Mouse (Mus musculus): ENCODE results near the gene Med19.
"Not testable (repeated sequence)": the region's sequence is repeated elsewhere in the genome, so short reads cannot be mapped to it uniquely, and the experiment has no call there.

The Med19 gene

GRCm38 (mm10) chr2:84716423-84717355 is 38.5 kb downstream of the Med19 start:
- no peak for DNase-seq (ENCODE audit: low read depth in 2 of 2, low spot score in 2 of 2)

DNA sequence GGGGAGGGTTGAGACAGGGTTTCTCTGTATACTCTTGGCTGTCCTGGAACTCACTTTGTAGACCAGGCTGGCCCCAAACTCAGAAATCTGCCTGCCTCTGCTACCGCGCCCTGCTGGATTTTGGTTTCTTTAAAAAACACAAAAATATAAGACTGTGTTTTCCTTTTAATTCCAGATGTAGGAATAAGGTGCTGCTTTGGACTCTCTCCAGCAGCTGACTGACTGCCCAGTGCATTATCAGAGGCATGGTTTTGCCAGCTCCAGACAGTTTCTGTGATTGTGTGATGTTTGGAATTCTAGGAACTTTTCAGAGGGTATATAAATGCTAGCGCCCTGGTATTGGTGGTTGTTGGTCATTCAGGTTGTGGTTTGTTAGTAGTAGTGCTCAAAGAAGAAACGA is 39.2 kb downstream of the Med19 start:
- DNase-seq (ENCODE audit: low read depth in 2 of 2, low spot score in 2 of 2): no peak

DNA sequence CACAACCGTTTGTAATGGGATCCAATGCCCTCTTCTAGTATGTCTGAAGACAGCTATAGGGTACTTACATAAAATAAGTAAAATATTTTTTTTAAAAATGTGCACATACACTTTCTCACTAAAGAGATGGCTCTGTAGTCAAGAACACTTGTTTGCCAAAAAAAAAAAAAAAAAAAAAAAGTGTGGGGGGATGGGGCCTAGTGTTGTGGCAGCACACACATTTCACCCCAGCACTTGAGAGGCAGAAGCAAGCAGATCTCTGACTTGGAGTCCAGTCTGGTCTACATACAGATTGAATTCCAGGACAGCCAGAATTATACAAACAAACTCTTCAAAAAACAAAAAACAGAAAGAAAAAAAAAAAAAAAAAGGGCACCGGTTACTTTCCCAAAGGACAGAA is 42.5 kb downstream of the Med19 start:
- DNase-seq (ENCODE audit: low read depth in 2 of 2, low spot score in 2 of 2): no peak

GRCm38 (mm10) chr2:84721182-84721581 is 43.0 kb downstream of the Med19 start:
- no peak for DNase-seq (ENCODE audit: low read depth in 2 of 2, low spot score in 2 of 2)

DNA sequence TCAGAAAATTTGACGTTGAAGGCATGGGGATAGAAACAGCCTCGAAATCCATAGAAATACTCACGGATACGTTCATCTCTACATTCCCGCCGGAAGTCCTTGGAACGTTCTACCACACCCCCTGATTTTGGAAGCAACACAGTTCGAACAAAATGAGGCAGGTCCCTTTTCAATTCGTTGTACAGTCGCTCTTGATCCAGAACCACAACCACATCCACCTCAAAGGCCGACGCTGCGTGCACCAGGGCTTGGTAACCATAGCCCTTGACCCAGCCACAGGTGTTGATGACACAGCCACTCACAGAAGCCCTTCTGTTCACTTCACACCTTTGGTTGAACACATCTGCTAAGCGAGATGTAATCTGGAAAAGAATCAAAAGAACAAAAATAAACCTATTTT is 45.7 kb downstream of the Med19 start:
- no peak for DNase-seq (ENCODE audit: low read depth in 2 of 2, low spot score in 2 of 2)

GRCm38 (mm10) chr2:84725770-84726169 is 47.6 kb downstream of the Med19 start:
- no peak for DNase-seq (ENCODE audit: low read depth in 2 of 2, low spot score in 2 of 2)

- DNase-seq (ENCODE audit: low read depth in 2 of 2, low spot score in 2 of 2): no peak
These were observed 48.5 kb downstream of the Med19 start for GRCm38 (mm10) chr2:84726716-84727115.

GRCm38 (mm10) chr2:84727172-84727858 is 49.1 kb downstream of the Med19 start, which contains the start of gene Clp1:
Gene Clp1, minus strand, starts transcription at chr2:84727350.
- DNase-seq (ENCODE audit: low read depth in 2 of 2, low spot score in 2 of 2): peak; percentile 87 to 90

DNA sequence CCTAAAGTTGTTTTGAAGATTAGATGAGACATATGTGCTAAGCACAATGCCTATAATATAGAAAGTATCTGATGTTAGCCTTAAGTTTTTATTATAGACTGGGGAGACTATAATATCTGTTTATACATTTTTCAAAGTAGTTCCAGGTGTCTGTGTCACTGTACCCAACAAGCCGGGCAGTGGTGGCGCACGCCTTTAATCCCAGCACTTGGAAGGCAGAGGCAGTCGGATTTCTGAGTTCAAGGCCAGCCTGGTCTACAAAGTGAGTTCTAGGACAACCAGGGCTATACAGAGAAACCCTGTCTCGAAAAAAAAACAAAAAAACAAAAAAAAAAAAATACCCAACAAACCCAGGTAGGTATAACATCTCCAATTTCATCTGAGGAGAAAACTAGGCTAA is 50.0 kb downstream of the Med19 start:
- not testable (repeated sequence) for DNase-seq (ENCODE audit: low read depth in 2 of 2, low spot score in 2 of 2)

GRCm38 (mm10) chr2:84731206-84731605 is 53.0 kb downstream of the Med19 start:
- DNase-seq (ENCODE audit: low read depth in 2 of 2, low spot score in 2 of 2): no peak

DNA sequence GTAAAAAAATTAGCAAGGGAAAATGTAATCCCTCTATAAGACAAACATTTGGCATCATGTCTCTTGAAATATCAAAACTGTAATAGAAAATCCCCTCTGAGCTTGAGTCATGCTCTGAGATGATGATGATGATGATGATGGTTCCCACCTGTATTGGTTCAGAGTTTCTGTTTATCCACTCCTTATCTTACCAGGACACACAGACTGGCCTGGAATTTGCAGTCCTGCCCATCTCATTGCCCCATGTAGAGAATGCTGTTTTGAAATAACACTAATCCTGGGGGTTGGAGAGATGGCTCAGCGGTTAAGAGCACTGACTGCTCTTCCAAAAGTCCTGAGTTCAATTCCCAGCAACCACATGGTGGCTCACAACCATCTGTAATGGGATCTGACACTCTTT is 54.2 kb downstream of the Med19 start:
- no peak for DNase-seq (ENCODE audit: low read depth in 2 of 2, low spot score in 2 of 2)

DNA sequence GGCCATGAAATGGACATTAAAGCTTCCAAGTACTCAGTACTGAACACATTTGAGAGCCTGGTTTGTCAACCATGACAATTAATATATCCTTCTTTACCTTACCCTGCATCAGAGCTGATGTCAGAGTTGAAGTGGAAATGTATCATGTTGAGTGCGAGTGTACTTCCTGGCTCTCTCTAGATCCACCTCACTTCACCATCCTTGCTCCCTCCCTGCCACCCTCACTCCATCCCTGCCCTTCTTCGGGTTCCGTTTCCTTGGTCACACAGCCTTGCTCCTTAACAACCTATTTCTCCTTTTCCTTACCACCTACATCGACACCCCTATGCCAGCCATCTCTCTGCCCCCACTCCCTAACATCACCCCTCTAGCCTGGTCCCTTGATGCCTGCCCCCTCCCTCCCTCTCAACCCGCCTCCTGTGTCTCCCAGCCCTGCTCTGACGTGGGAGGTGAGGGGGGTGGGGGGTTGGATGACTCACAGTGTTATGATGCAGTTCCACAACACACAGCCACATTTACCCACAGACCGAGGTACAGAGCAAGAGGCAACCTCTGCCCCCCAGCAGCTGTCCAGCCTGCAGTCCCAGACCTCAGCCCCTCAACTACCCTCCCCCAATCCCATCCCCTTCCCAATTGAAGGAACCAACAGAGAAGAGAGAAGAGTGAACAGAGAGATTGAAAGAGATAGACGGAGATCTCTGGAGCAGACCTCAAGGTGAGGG is 55.5 kb downstream of the Med19 start, which contains the start of gene Ypel4:
Ypel4 (plus strand) TSS at position 480 of the 722 bp plus-strand sequence.
- DNase-seq (ENCODE audit: low read depth in 2 of 2, low spot score in 2 of 2): peak in 1 of 2 experiments; percentile 58

DNA sequence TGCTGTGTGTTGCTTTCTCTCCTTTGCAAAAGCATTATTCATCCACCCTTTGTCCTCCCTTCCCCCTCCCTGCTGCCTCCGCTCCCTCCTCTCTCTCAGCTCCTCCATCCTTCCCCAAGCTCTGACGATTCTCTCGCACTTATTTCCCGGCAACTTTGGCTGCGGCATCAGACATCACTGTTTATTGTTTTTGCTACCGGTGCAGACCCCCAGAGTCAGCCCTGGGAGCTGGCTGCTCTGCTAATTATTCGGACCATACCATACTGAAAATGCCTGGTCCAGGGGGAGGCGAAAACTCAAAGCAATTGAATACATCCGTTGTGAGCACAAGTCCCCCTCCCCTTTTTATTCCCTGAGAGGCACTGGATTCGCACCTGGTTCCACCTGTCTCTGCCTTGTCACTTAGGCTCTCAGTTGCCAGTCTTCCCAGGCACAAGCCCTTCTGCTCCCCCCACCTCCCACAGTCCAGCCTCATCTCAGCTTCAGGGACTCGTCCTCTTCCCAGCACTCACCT is 56.2 kb downstream of the Med19 start:
- DNase-seq (ENCODE audit: low read depth in 2 of 2, low spot score in 2 of 2): no peak

GRCm38 (mm10) chr2:84734919-84735318 is 56.7 kb downstream of the Med19 start:
- DNase-seq (ENCODE audit: low read depth in 2 of 2, low spot score in 2 of 2): no peak

GRCm38 (mm10) chr2:84735346-84735920 is 57.2 kb downstream of the Med19 start:
- DNase-seq (ENCODE audit: low read depth in 2 of 2, low spot score in 2 of 2): no peak

DNA sequence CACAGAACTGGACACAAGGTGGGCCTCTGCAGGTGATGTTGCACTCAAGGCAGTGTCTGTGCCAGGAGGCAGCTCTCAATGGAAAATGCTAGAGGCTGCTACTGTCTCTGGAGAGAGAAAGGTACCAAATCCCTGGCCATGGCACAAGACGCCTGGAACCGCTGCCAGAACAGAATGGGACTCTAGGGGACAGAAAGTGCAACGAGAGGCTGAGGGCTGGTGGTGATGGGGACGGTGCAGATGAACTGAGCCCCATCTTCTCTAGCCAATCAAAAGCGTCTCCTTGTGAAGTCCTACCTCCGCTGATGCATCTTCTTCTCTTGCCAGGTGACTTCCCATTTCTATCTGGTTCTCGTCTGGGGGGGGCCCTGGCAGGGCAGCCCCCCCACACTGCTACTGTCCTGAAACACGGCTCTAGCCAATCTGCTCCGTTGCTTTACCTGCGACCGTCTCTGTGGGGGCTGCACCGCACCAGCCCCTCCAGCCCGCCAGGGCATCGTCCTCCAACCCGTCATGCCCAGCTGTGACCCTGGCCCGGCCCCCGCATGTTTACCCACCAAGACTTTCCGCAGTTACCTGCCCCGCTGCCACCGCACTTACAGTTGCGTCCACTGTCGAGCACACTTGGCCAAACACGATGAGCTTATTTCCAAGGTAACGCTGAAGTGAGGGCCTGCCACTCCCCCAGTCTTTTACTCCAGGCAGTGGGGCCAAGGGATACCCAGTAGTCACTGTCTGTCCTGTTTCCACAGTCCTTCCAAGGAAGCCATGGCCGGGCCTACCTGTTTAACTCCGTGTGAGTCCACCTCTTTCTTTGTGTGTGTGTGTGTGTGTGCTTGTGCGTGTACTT is 58.3 kb downstream of the Med19 start:
- DNase-seq (ENCODE audit: low read depth in 2 of 2, low spot score in 2 of 2): no peak

GRCm38 (mm10) chr2:84737451-84737925 is 59.3 kb downstream of the Med19 start:
- no peak for DNase-seq (ENCODE audit: low read depth in 2 of 2, low spot score in 2 of 2)

Data from CD8-positive naive resting alpha-beta T cell, adult 2 months (primary cell).